Comparison of ENCODE assay signal across 17 mouse cellular contexts in genomic region chr3:90443977-90444376, GRCm38 (mm10). TPM values are rescaled to one million over a fixed set of nuclear protein-coding genes. Genes with fewer than 3 reads are reported as not detected.
"Had no signal": no experiment of that assay in that cellular context is flagged by ENCODE, and none has a peak within 500 bp of the region (broad histone marks: within the 10 kb centered on the region; RNA-seq: fewer than 3 reads in every experiment).

No protein-coding gene starts in this region.

- H3K4me3 ChIP-seq: left cerebral cortex, adult 2 months; limb, embryonic 12.5 days; midbrain, embryonic 13.5 days; myocyte; neural tube, embryonic 12.5 days had no signal

- DNase-seq: kidney, postnatal 25 days; liver; lung, adult 2 months; lung, postnatal 36 days; right cerebral cortex, postnatal 4 days; spleen, adult 18-20 months; thymus, adult 18-20 months; thymus, postnatal 14 days had no signal

- H3K4me2 ChIP-seq: limb, embryonic 12.5 days; midbrain, embryonic 13.5 days; neural tube, embryonic 12.5 days had no signal

- H3K27ac ChIP-seq: left cerebral cortex, adult 2 months; limb, embryonic 12.5 days; liver, embryonic 14.5 days; midbrain, embryonic 13.5 days; neural tube, embryonic 12.5 days had no signal

- ATAC-seq: lung, postnatal 0 days; midbrain, embryonic 13.5 days had no signal

- H3K9me3 ChIP-seq: limb, embryonic 12.5 days; midbrain, embryonic 13.5 days; neural tube, embryonic 12.5 days had no signal

- H3K27me3 ChIP-seq: limb, embryonic 12.5 days; midbrain, embryonic 13.5 days; neural tube, embryonic 12.5 days had no signal

- H3K36me3 ChIP-seq: limb, embryonic 12.5 days; midbrain, embryonic 13.5 days; neural tube, embryonic 12.5 days had no signal

- H3K9ac ChIP-seq: limb, embryonic 12.5 days; liver, embryonic 14.5 days; midbrain, embryonic 13.5 days; neural tube, embryonic 12.5 days had no signal

RNA-seq across cellular contexts. Expression of gene Npr1, which starts 21.7 kb away (rescaled TPM):
- total RNA-seq: megakaryocyte progenitor cell, adult 5-6 weeks; neutrophil, adult 5-6 weeks had no signal
